Mouse (Mus musculus) forebrain, embryonic 13.5 days (tissue): ENCODE results near the gene Rhbdl3. TPM values are rescaled to one million over a fixed set of nuclear protein-coding genes. Genes with fewer than 3 reads are reported as not detected.

Experiments
- ATAC-seq: fragments of 200-750 bp; cut with Nextera tagmentation; 2 replicates; pipeline ENCODE4 v1.8.0; 2017
- H3K27ac ChIP-seq: fragments of 300-500 bp; sonication (generic); 2 replicates; pipeline ENCODE4 v1.5.1; 2015; ENCODE audit warnings: inconsistent platforms, mild to moderate bottlenecking, moderate library complexity
- H3K27me3 ChIP-seq: fragments of 300-500 bp; sonication (generic); 2 replicates; pipeline ENCODE4 v1.6.1; 2015; ENCODE audit warnings: mild to moderate bottlenecking, inconsistent platforms
- H3K36me3 ChIP-seq: fragments of 300-500 bp; sonication (generic); 2 replicates; pipeline ENCODE4 v1.6.1; 2015; ENCODE audit warnings: mild to moderate bottlenecking, inconsistent platforms; ENCODE audit not compliant: poor library complexity, severe bottlenecking
- H3K4me1 ChIP-seq: fragments of 300-500 bp; sonication (generic); 2 replicates; pipeline ENCODE4 v1.6.1; 2015; ENCODE audit warnings: inconsistent platforms
- H3K4me2 ChIP-seq: fragments of 300-500 bp; sonication (generic); 2 replicates; pipeline ENCODE4 v1.6.1; 2015; ENCODE audit warnings: inconsistent platforms, mild to moderate bottlenecking, moderate library complexity
- H3K4me3 ChIP-seq: fragments of 300-500 bp; sonication (generic); 2 replicates; pipeline ENCODE4 v1.5.1; 2015; ENCODE audit warnings: mild to moderate bottlenecking, inconsistent platforms
- H3K9ac ChIP-seq: fragments of 300-500 bp; sonication (generic); 2 replicates; pipeline ENCODE4 v1.6.1; 2015; ENCODE audit warnings: mild to moderate bottlenecking, inconsistent platforms
- H3K9me3 ChIP-seq: fragments of 300-500 bp; sonication (generic); replicated peaks from 2 replicates; pipeline ENCODE4 v1.6.1; 2016; ENCODE audit warnings: inconsistent platforms
- WGBS: fragments of 180-500 bp; shearing (Covaris S2); methylation state at CpG from one replicate; pipeline ENCODE4 v1.1.7; 2015; 5-methylcytosine and 5-hydroxymethylcytosine counted together
- polyA plus RNA-seq: library from polyadenylated mRNA; unstranded; fragments of >200 nt; fragmentation: Nextera tagmentation; extraction: Ambion mirVana; gene quantifications from 2 replicates; pipeline ENCODE4 v1.2.1, GENCODE M21; 2015

The Rhbdl3 gene
- polyA plus RNA-seq, 1 experiment from 2014 or later = 27.5 TPM

DNA sequence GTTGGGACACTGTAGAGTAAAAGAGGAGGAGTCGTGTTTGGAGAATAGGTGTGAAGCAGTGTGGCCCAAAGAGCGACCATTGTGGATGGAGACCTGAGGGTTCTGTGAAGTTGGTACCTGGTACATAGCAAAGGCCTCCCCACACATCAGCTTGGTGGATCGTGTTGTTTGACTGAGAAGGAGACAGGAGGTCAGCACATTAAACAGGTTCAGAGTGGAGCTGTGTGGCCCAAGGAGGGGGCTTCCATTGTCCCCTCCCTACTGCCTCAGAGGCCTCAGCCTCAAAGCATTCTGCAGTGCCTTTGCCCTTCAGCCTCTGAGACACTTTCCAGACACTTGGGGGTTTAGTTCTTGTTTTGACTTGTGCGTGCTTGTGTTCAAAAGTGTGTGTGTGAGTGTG, 13.2 kb downstream of the Rhbdl3 start:
- peaks cover 89% of the 10 kb centered on the region for H3K4me1 ChIP-seq
- ATAC-seq = no peak
- no peaks in the 10 kb centered on the region for H3K9me3 ChIP-seq
- H3K36me3 ChIP-seq = peaks cover under 1% of the 10 kb centered on the region; the same call in 1 of the 2 replicates
- H3K9ac ChIP-seq = no peak overlapping the region
- H3K27me3 ChIP-seq = no peaks in the 10 kb centered on the region
- no peak overlapping the region for H3K4me3 ChIP-seq
- 70% methylated on average over 4 of the region's 4 CpGs for WGBS
- H3K27ac ChIP-seq = peak overlapping the region; percentile 94
- no peak overlapping the region for H3K4me2 ChIP-seq

DNA sequence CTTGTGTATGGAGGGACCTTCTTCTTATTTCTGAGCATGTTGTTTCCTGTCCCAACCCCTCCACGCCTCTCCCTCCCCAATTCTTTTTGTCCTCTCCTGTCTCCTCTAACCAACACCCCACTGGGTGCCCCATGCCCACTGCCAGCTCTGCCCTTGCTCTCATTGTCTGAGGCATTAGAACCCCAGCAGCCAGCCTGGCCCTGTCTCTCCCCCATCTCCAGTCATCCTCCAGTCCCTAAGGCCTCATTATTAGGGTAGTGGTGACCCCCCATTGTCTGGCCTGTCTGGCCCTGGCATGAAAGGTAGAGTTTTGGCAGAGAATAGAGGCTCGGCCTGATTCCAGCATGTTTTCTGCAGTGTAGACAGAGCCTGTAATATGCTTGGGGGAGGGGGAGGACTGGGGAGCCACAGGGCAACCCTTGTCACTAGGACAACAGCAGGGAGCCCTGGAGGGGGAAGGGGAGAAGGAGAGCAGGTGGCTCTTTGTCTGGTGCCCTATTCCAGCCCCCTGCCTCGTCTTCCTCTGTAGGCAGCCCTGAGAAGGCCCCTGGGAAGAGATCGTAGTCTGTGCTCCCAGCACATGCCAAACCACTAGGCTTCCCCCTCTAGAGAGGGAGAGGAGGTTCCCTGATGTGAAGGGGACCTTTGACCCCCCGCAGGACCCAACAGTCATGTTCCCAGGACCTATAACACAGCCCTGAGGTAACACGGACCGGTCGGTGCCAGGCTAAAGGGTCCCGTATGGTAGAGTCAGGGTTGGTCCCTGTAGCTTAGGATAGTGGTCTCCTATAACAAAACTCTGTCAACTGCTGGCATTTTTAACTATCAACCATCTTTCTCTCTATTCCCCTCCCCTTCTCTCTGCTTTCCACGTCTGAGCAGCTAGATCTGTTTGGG, 15.3 kb downstream of the Rhbdl3 start:
- Histone ChIP-seq H3K36me3 (peaks cover 9% of the 10 kb centered on the region), H3K27me3 (no peaks in the 10 kb centered on the region), H3K27ac (peak overlapping the region; percentile 85), H3K4me3 (no peak overlapping the region), H3K4me2 (0 out of 2 replicates have a peak overlapping the region, but pooled peaks have one; percentile 15), H3K9me3 (no peaks in the 10 kb centered on the region), H3K9ac (no peak overlapping the region), H3K4me1 (peaks cover 79% of the 10 kb centered on the region)
- WGBS = 26% methylated on average over 10 of the region's 10 CpGs
- peak; percentile 87 for ATAC-seq

GRCm38 (mm10) chr11:80323255-80323654, 22.5 kb downstream of the Rhbdl3 start:
- Histone ChIP-seq H3K9ac (no peak overlapping the region), H3K27ac (no peak overlapping the region), H3K27me3 (no peaks in the 10 kb centered on the region), H3K4me1 (peaks cover 25% of the 10 kb centered on the region), H3K36me3 (peaks cover 58% of the 10 kb centered on the region), H3K4me2 (no peak overlapping the region), H3K9me3 (no peaks in the 10 kb centered on the region), H3K4me3 (no peak overlapping the region)
- WGBS = 64% methylated on average over 13 of the region's 13 CpGs
- no peak for ATAC-seq

- WGBS = 86% methylated on average over 6 of the region's 6 CpGs
- ATAC-seq = no peak
Measured at GRCm38 (mm10) chr11:80324636-80325035, 23.9 kb downstream of the Rhbdl3 start.

DNA sequence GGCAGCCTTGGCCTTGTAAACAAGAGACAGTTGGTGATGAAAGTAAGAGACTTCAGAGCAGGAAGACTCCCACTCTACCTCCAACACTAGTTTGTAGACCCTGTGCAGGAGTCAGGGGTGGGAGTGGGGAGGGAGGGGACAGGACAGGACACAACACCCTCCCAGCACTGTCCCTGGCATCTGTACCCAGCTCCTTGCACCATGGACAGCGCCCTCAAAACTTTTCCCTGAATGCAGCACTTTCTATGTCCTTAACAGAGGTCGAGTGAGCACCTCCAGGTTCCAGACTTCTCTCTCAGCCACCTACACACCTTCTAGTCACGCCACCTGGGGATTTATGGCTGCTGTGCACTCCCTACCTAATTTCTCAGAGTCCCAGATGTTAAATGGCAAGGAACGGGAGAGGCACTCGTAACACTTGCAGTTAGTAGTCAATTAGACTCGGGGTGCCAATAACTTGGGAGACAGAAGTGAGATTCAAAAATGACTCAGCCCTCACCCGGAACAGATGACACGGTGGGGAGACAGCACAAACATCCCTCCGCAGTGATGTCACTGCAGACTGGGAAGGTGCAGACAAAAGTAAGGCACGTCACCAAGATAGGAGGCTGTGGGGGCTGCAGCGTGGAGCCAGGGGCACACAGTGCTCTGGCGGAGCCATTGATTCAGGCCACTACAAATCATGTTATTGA, 32.1 kb downstream of the Rhbdl3 start:
- Histone ChIP-seq H3K27ac (no peak overlapping the region), H3K36me3 (peaks cover 66% of the 10 kb centered on the region), H3K4me3 (no peak overlapping the region), H3K27me3 (no peaks in the 10 kb centered on the region), H3K9me3 (no peaks in the 10 kb centered on the region), H3K9ac (no peak overlapping the region), H3K4me2 (no peak overlapping the region), H3K4me1 (peaks cover 24% of the 10 kb centered on the region)
- WGBS = 75% methylated on average over 12 of the region's 12 CpGs
- no peak for ATAC-seq

More at GRCm38 (mm10) chr11:80324636-80325035, 23.9 kb downstream of the Rhbdl3 start:
- Histone ChIP-seq H3K4me3 (no peak overlapping the region), H3K27ac (no peak overlapping the region), H3K27me3 (no peaks in the 10 kb centered on the region), H3K9ac (no peak overlapping the region), H3K4me2 (no peak overlapping the region), H3K36me3 (peaks cover 68% of the 10 kb centered on the region), H3K9me3 (no peaks in the 10 kb centered on the region), H3K4me1 (peaks cover 15% of the 10 kb centered on the region; the same call in 1 of the 2 replicates)

GRCm38 (mm10) chr11:80335609-80336350, 35.1 kb downstream of the Rhbdl3 start:
- Histone ChIP-seq H3K36me3 (peaks cover 62% of the 10 kb centered on the region), H3K9ac (no peak overlapping the region), H3K4me2 (peak overlapping the region; percentile 14; the same call in 1 of the 2 replicates), H3K9me3 (no peaks in the 10 kb centered on the region), H3K27ac (peak overlapping the region; percentile 85), H3K27me3 (no peaks in the 10 kb centered on the region), H3K4me1 (peaks cover 24% of the 10 kb centered on the region), H3K4me3 (no peak overlapping the region)
- WGBS = 0% methylated on average over 7 of the region's 7 CpGs
- peak; percentile 97 for ATAC-seq

DNA sequence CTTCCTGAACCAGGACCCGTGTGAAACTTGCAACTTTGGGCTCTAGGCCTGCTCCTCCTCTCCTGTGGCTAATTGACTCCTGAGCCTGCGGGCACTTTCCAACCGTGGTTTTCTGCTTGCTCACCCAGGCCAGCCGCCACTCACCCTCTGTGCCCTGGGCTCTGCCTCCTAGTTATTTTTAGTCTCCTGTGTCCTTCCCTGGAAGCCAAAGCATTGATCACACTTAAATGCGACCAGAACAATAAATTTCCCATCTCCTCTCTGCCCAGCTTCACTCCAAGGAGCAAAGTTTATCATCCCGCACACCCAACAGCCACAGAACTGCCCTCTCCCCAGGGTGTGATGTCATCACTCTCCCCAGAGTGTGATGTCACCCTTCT, 35.6 kb downstream of the Rhbdl3 start:
- ATAC-seq = no peak
- no peaks in the 10 kb centered on the region for H3K9me3 ChIP-seq
- peaks cover 57% of the 10 kb centered on the region for H3K36me3 ChIP-seq
- 12% methylated on average over 6 of the region's 6 CpGs for WGBS
- peaks cover 24% of the 10 kb centered on the region for H3K4me1 ChIP-seq
- H3K27me3 ChIP-seq = no peaks in the 10 kb centered on the region
- peak overlapping the region; percentile 85 for H3K27ac ChIP-seq
- no peak overlapping the region for H3K4me2 ChIP-seq
- H3K9ac ChIP-seq = no peak overlapping the region; the same call in 1 of the 2 replicates
- H3K4me3 ChIP-seq = no peak overlapping the region

DNA sequence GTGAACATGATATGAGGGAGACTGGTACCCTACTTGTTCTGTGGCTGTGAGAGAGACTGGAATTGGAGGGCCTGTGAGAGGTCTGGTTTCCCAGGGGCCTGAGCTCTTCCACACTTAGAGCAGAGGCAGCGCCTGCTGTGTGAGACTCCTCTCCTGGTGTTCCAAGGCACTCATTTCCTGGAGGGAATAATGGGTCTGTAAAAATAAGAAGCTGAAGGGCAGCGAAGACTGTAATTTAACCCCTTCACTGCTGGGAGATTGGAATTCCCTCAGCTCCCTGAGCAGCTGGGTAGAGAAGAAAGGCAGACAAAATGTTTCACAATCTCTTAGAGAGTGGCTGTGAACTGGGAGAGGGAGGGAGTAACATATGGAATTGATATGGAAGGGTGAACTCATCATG, 41.8 kb downstream of the Rhbdl3 start:
- Histone ChIP-seq H3K9ac (no peak overlapping the region), H3K4me2 (no peak overlapping the region), H3K9me3 (no peaks in the 10 kb centered on the region), H3K4me3 (no peak overlapping the region), H3K36me3 (peaks cover 20% of the 10 kb centered on the region), H3K27ac (peak overlapping the region; percentile 60), H3K4me1 (peaks cover 23% of the 10 kb centered on the region), H3K27me3 (no peaks in the 10 kb centered on the region)
- no peak for ATAC-seq
- WGBS = 6% methylated on average over 2 of the region's 2 CpGs

GRCm38 (mm10) chr11:80351832-80352430, 51.2 kb downstream of the Rhbdl3 start:
- H3K4me3 ChIP-seq = no peak overlapping the region
- H3K4me2 ChIP-seq = no peak overlapping the region
- H3K9me3 ChIP-seq = no peaks in the 10 kb centered on the region
- no peak overlapping the region for H3K9ac ChIP-seq
- peaks cover 13% of the 10 kb centered on the region for H3K36me3 ChIP-seq
- no peak for ATAC-seq
- WGBS = 71% methylated on average over 5 of the region's 5 CpGs
- H3K4me1 ChIP-seq = no peaks in the 10 kb centered on the region
- no peaks in the 10 kb centered on the region for H3K27me3 ChIP-seq
- no peak overlapping the region for H3K27ac ChIP-seq

- no peaks in the 10 kb centered on the region for H3K4me1 ChIP-seq
- ATAC-seq = no peak
- no peak overlapping the region for H3K4me2 ChIP-seq
- WGBS = 28% methylated on average over 4 of the region's 4 CpGs
- H3K27ac ChIP-seq = no peak overlapping the region
- no peaks in the 10 kb centered on the region for H3K27me3 ChIP-seq
- H3K9ac ChIP-seq = no peak overlapping the region
- H3K4me3 ChIP-seq = no peak overlapping the region
- peaks cover 13% of the 10 kb centered on the region for H3K36me3 ChIP-seq
- no peaks in the 10 kb centered on the region for H3K9me3 ChIP-seq
Measured at GRCm38 (mm10) chr11:80354832-80355231, 54.1 kb downstream of the Rhbdl3 start.

GRCm38 (mm10) chr11:80368949-80369348, 68.2 kb downstream of the Rhbdl3 start:
- Histone ChIP-seq H3K36me3 (peaks cover 76% of the 10 kb centered on the region), H3K27ac (no peak overlapping the region)
- WGBS = 90% methylated on average over 1 of the region's 1 CpGs

More at GRCm38 (mm10) chr11:80368949-80369348, 68.2 kb downstream of the Rhbdl3 start:
- H3K4me3 ChIP-seq = no peak overlapping the region
- H3K9ac ChIP-seq = no peak overlapping the region
- no peaks in the 10 kb centered on the region for H3K4me1 ChIP-seq
- no peak overlapping the region for H3K4me2 ChIP-seq
- H3K9me3 ChIP-seq = no peaks in the 10 kb centered on the region
- no peak for ATAC-seq
- H3K27me3 ChIP-seq = no peaks in the 10 kb centered on the region
